Mouse (Mus musculus) E14TG2a.4 (cell line): ENCODE data around the gene Ttf2.

Experiments used
- H3K27me3 ChIP-seq: 2 replicates; pipeline ENCODE4 v1.6.1; 2014; ENCODE audit warnings: low read length, control low read depth; ENCODE audit not compliant: insufficient read depth
- H3K36me3 ChIP-seq: 2 replicates; pipeline ENCODE4 v1.6.1; 2014; ENCODE audit warnings: low read length, control low read depth; ENCODE audit not compliant: insufficient read depth
- H3K4me1 ChIP-seq: replicated peaks from 2 replicates; pipeline ENCODE4 v1.6.1; 2014; ENCODE audit warnings: low read depth, low read length, control low read depth
- H3K4me3 ChIP-seq: replicated peaks from 2 replicates; pipeline ENCODE4 v1.5.1; 2014; ENCODE audit warnings: mild to moderate bottlenecking, low read length
- H3K9me3 ChIP-seq: 2 replicates; pipeline ENCODE4 v1.6.1; 2014; ENCODE audit warnings: low read length, control low read depth
- CTCF ChIP-seq: conservative IDR thresholded peaks from 2 replicates; pipeline ENCODE4 v1.5.1; 2014; ENCODE audit warnings: low read length
- NANOG ChIP-seq: IDR thresholded peaks from 2 replicates; pipeline ENCODE4 v1.6.1; 2014; ENCODE audit warnings: borderline replicate concordance, low read length, mixed read lengths
- POU5F1 ChIP-seq: IDR thresholded peaks from 2 replicates; pipeline ENCODE4 v1.6.1; 2014; ENCODE audit warnings: low read length, borderline replicate concordance

Gene Ttf2

DNA sequence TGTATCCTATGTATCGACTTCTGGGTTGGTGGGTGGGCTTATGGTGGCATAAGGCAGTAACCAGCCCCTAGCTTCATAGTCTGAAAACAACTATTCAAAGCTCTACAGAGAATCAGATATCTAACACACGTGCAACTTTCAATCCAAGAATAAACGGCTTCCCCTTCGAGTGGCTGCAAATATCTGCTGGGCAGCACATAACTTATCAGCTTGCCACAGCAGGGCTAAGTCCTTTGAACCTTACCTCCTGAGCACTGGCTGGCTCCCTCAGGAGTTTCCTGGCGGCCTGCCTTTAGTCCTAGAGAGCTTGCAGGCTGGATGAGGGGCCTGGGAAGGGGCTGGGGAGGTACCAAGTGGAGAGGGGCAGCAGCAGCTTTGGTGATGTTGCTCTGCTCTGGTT, 8.5 kb downstream of the Ttf2 start:
- H3K4me1 ChIP-seq = peaks cover 12% of the 10 kb centered on the region
- H3K4me3 ChIP-seq = no peak overlapping the region
- no peaks in the 10 kb centered on the region for H3K9me3 ChIP-seq
- H3K36me3 ChIP-seq = peaks cover 100% of the 10 kb centered on the region
- no peaks in the 10 kb centered on the region for H3K27me3 ChIP-seq
- TF ChIP-seq NANOG (no peak), POU5F1 (no peak), CTCF (no peak)

GRCm38 (mm10) chr3:100954616-100955015, 14.8 kb downstream of the Ttf2 start:
- Histone ChIP-seq H3K4me1 (peaks cover 23% of the 10 kb centered on the region), H3K36me3 (peaks cover 100% of the 10 kb centered on the region), H3K27me3 (no peaks in the 10 kb centered on the region), H3K9me3 (no peaks in the 10 kb centered on the region), H3K4me3 (no peak overlapping the region)
- TF ChIP-seq CTCF (peak; percentile 61), POU5F1 (no peak)

- no peaks in the 10 kb centered on the region for H3K9me3 ChIP-seq
- peaks cover 26% of the 10 kb centered on the region for H3K4me1 ChIP-seq
- no peak overlapping the region for H3K4me3 ChIP-seq
- H3K36me3 ChIP-seq = peaks cover 100% of the 10 kb centered on the region
- H3K27me3 ChIP-seq = no peaks in the 10 kb centered on the region
- TF ChIP-seq NANOG (no peak), POU5F1 (no peak), CTCF (no peak)
These were observed 17.9 kb downstream of the Ttf2 start for GRCm38 (mm10) chr3:100951531-100951930.

- TF ChIP-seq CTCF (no peak), POU5F1 (no peak), NANOG (no peak)
- Histone ChIP-seq H3K36me3 (peaks cover 100% of the 10 kb centered on the region), H3K9me3 (no peaks in the 10 kb centered on the region), H3K4me1 (peaks cover 22% of the 10 kb centered on the region), H3K27me3 (no peaks in the 10 kb centered on the region), H3K4me3 (no peak overlapping the region)
These were observed 22.2 kb downstream of the Ttf2 start for GRCm38 (mm10) chr3:100947286-100947685.

GRCm38 (mm10) chr3:100940496-100941037, 28.9 kb downstream of the Ttf2 start:
- Histone ChIP-seq H3K36me3 (peaks cover 98% of the 10 kb centered on the region), H3K27me3 (no peaks in the 10 kb centered on the region), H3K4me3 (no peak overlapping the region), H3K4me1 (0 out of 2 replicates have a peak, but pooled peaks cover 4% of the 10 kb centered on the region), H3K9me3 (no peaks in the 10 kb centered on the region)
- no peak for TF ChIP-seq POU5F1
- TF ChIP-seq CTCF = no peak
- no peak for TF ChIP-seq NANOG

- H3K4me1 ChIP-seq = peaks cover 23% of the 10 kb centered on the region
- no peaks in the 10 kb centered on the region for H3K27me3 ChIP-seq
- no peaks in the 10 kb centered on the region for H3K9me3 ChIP-seq
- TF ChIP-seq NANOG (no peak), POU5F1 (no peak), CTCF (no peak)
- peaks cover 86% of the 10 kb centered on the region for H3K36me3 ChIP-seq
- no peak overlapping the region for H3K4me3 ChIP-seq
These were observed 31.3 kb downstream of the Ttf2 start for GRCm38 (mm10) chr3:100938211-100938610.

GRCm38 (mm10) chr3:100936201-100936600, 33.3 kb downstream of the Ttf2 start:
- Histone ChIP-seq H3K9me3 (no peaks in the 10 kb centered on the region), H3K4me3 (no peak overlapping the region), H3K27me3 (no peaks in the 10 kb centered on the region), H3K36me3 (peaks cover 67% of the 10 kb centered on the region), H3K4me1 (peaks cover 39% of the 10 kb centered on the region)
- TF ChIP-seq CTCF = no peak
- no peak for TF ChIP-seq NANOG
- TF ChIP-seq POU5F1 = no peak

- H3K9me3 ChIP-seq = no peaks in the 10 kb centered on the region
- TF ChIP-seq NANOG = no peak
- TF ChIP-seq CTCF = no peak
- no peak for TF ChIP-seq POU5F1
- no peak overlapping the region for H3K4me3 ChIP-seq
- no peaks in the 10 kb centered on the region for H3K27me3 ChIP-seq
- peaks cover 60% of the 10 kb centered on the region for H3K36me3 ChIP-seq
- peaks cover 46% of the 10 kb centered on the region for H3K4me1 ChIP-seq
These were observed 33.9 kb downstream of the Ttf2 start for GRCm38 (mm10) chr3:100935521-100935920.

GRCm38 (mm10) chr3:100932077-100932944, 37.2 kb downstream of the Ttf2 start:
- Histone ChIP-seq H3K4me1 (peaks cover 52% of the 10 kb centered on the region), H3K4me3 (peak overlapping the region; percentile 58)

More at GRCm38 (mm10) chr3:100932077-100932944, 37.2 kb downstream of the Ttf2 start:
- Histone ChIP-seq H3K27me3 (no peaks in the 10 kb centered on the region), H3K9me3 (no peaks in the 10 kb centered on the region), H3K36me3 (peaks cover 54% of the 10 kb centered on the region)
- peak; percentile 74 for TF ChIP-seq CTCF
- TF ChIP-seq POU5F1 = no peak
- no peak for TF ChIP-seq NANOG
